Mouse (Mus musculus): ENCODE data around the gene Gabpb2. TPM values are rescaled to one million over a fixed set of nuclear protein-coding genes. Genes with fewer than 3 reads are reported as not detected.

The Gabpb2 gene
- polyA plus RNA-seq, 1 experiment from 2014 or later: 15.9 TPM

DNA sequence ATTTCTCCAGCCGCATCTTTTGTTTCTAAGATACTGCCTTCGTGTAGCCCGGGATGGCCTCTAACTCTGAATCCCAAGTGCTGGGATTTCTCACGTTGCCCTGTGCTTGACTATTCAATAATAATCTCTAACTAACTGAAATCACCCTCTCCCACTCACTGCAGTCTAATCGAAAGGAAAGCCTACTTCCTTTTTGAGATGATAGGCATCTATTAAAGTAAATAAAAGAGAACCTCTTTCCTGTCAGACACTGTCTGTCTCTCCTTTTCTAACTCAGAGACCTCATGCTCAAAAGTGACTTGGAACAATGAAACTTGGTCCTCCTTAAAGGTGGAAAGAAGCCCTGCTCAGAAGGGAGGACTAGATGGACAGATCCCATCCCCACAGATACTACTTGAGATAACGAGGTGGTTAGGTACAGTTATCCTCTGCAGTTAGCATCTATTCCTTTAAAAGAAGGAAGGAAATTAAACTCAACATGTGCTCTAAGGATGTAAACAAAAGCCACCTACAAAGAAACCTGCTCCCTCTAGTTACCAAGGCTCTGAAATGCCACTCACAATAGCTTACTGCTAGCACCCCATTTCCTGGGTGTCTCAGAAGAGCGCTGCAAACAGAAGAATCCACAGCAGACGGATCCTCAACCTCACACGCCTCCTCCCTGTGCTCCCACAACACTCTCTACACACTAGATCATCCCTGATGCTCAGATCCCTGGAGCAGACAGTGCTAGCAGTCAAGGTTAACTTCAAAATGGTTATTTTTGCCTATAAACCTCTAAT is 32.7 kb downstream of the Gabpb2 start:
- ATAC-seq (ENCODE audit: insufficient number of reproducible peaks, insufficient read depth, low FRiP score, low TSS enrichment, low read depth): no peak
- WGBS: 94% methylated on average over 9 of the region's 9 CpGs

GRCm38 (mm10) chr3:95181841-95182240 is 35.9 kb downstream of the Gabpb2 start:
- 73% methylated on average over 1 of the region's 1 CpGs for WGBS

More for the DNA sequence above, 32.7 kb downstream of the Gabpb2 start:
- H3K4me2 ChIP-seq: no peak overlapping the region
- no peak overlapping the region for H3K9ac ChIP-seq (replicated peaks)
- no peaks in the 10 kb centered on the region for H3K9me3 ChIP-seq
- peaks cover 73% of the 10 kb centered on the region for H3K36me3 ChIP-seq
- H3K27ac ChIP-seq: no peak overlapping the region
- no peaks in the 10 kb centered on the region for H3K27me3 ChIP-seq
- no peak overlapping the region for H3K4me3 ChIP-seq (replicated peaks)
- H3K4me1 ChIP-seq (replicated peaks): no peaks in the 10 kb centered on the region

GRCm38 (mm10) chr3:95179890-95180289 is 37.8 kb downstream of the Gabpb2 start:
- H3K36me3 ChIP-seq: peaks cover 23% of the 10 kb centered on the region
- H3K4me3 ChIP-seq (replicated peaks): no peak overlapping the region
- H3K9ac ChIP-seq (replicated peaks): no peak overlapping the region
- H3K4me1 ChIP-seq (replicated peaks): no peaks in the 10 kb centered on the region
- H3K27me3 ChIP-seq: no peaks in the 10 kb centered on the region
- H3K27ac ChIP-seq: no peak overlapping the region
- no peak for ATAC-seq (ENCODE audit: insufficient number of reproducible peaks, insufficient read depth, low FRiP score, low TSS enrichment, low read depth)
- 72% methylated on average over 3 of the region's 3 CpGs for WGBS
- no peaks in the 10 kb centered on the region for H3K9me3 ChIP-seq
- H3K4me2 ChIP-seq: no peak overlapping the region

More at GRCm38 (mm10) chr3:95181841-95182240, 35.9 kb downstream of the Gabpb2 start:
- ATAC-seq (ENCODE audit: insufficient number of reproducible peaks, insufficient read depth, low FRiP score, low TSS enrichment, low read depth): no peak
- no peak overlapping the region for H3K9ac ChIP-seq (replicated peaks)
- H3K36me3 ChIP-seq: peaks cover 42% of the 10 kb centered on the region
- no peak overlapping the region for H3K27ac ChIP-seq
- no peaks in the 10 kb centered on the region for H3K27me3 ChIP-seq
- H3K9me3 ChIP-seq: no peaks in the 10 kb centered on the region
- no peak overlapping the region for H3K4me3 ChIP-seq (replicated peaks)
- no peak overlapping the region for H3K4me2 ChIP-seq
- H3K4me1 ChIP-seq (replicated peaks): no peaks in the 10 kb centered on the region

DNA sequence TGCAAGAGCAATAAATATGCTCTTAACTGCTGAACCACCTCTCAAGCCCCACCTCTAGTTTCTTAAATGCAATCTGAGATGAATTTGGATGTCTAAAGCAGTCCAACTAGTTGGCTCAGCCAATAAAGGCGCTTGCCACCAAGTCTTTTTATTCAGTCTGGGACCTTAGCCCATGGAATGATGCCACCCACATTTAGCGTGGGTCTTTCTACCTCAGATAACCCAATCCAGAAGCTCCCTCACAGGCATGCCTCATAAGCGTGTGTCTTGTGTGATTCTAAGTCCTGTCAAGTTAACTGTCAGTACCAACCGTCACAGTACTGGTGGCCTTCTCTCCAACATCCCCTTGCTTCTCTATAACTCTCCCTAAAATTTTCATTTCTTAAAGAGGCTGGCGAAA is 38.8 kb downstream of the Gabpb2 start:
- no peak overlapping the region for H3K9ac ChIP-seq (replicated peaks)
- H3K4me3 ChIP-seq (replicated peaks): no peak overlapping the region
- WGBS: 86% methylated on average over 5 of the region's 5 CpGs
- peaks cover 14% of the 10 kb centered on the region for H3K36me3 ChIP-seq
- no peaks in the 10 kb centered on the region for H3K9me3 ChIP-seq
- H3K27me3 ChIP-seq: peaks cover 2% of the 10 kb centered on the region
- no peak overlapping the region for H3K27ac ChIP-seq
- H3K4me1 ChIP-seq (replicated peaks): peaks cover 4% of the 10 kb centered on the region; the same call in 1 of the 2 replicates
- no peak for ATAC-seq (ENCODE audit: insufficient number of reproducible peaks, insufficient read depth, low FRiP score, low TSS enrichment, low read depth)
- no peak overlapping the region for H3K4me2 ChIP-seq

- Histone ChIP-seq H3K4me3 (replicated peaks) (no peak overlapping the region), H3K4me1 (replicated peaks) (peaks cover 16% of the 10 kb centered on the region), H3K27me3 (peaks cover 16% of the 10 kb centered on the region), H3K9me3 (no peaks in the 10 kb centered on the region), H3K27ac (no peak overlapping the region), H3K9ac (replicated peaks) (no peak overlapping the region), H3K36me3 (peaks cover 14% of the 10 kb centered on the region), H3K4me2 (no peak overlapping the region)
- 67% methylated on average over 6 of the region's 6 CpGs for WGBS
- ATAC-seq (ENCODE audit: insufficient number of reproducible peaks, insufficient read depth, low FRiP score, low TSS enrichment, low read depth): no peak
These were observed 40.1 kb downstream of the Gabpb2 start for GRCm38 (mm10) chr3:95177583-95177982.

DNA sequence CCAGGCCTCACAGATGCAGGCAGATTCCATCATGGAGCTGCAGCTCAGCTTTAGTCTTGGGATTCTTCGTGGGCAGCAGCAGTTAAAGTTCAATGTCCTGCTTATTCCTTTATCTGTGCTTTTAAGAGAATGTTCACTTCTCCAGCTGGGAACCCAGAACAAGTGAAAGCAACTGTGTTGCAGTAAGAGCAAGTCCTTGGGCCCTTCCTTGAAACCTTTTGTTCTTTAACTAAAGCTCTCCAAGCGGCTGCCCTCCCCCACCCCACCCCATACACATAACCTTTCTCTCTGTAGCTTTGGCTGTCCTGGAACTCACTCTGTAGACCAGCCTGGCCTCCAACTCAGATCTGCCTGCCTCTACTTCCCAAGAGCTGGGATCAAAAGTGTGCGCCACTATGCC is 41.2 kb downstream of the Gabpb2 start:
- no peak overlapping the region for H3K27ac ChIP-seq
- H3K9ac ChIP-seq (replicated peaks): no peak overlapping the region
- peaks cover 22% of the 10 kb centered on the region for H3K36me3 ChIP-seq
- H3K9me3 ChIP-seq: no peaks in the 10 kb centered on the region
- no peak for ATAC-seq (ENCODE audit: insufficient number of reproducible peaks, insufficient read depth, low FRiP score, low TSS enrichment, low read depth)
- no peak overlapping the region for H3K4me2 ChIP-seq
- peaks cover 27% of the 10 kb centered on the region for H3K27me3 ChIP-seq
- H3K4me3 ChIP-seq (replicated peaks): no peak overlapping the region
- 75% methylated on average over 3 of the region's 3 CpGs for WGBS
- peaks cover 19% of the 10 kb centered on the region for H3K4me1 ChIP-seq (replicated peaks)

GRCm38 (mm10) chr3:95174011-95174592 is 43.6 kb downstream of the Gabpb2 start:
- peak overlapping the region; percentile 48 for H3K4me2 ChIP-seq
- WGBS: 6% methylated on average over 16 of the region's 16 CpGs
- H3K27me3 ChIP-seq: peaks cover 51% of the 10 kb centered on the region
- H3K36me3 ChIP-seq: peaks cover 46% of the 10 kb centered on the region
- no peak overlapping the region for H3K27ac ChIP-seq
- no peak for ATAC-seq (ENCODE audit: insufficient number of reproducible peaks, insufficient read depth, low FRiP score, low TSS enrichment, low read depth)
- peaks cover 19% of the 10 kb centered on the region for H3K4me1 ChIP-seq (replicated peaks)
- no peak overlapping the region for H3K9ac ChIP-seq (replicated peaks)
- H3K4me3 ChIP-seq (replicated peaks): peak overlapping the region; percentile 28; the same call in 1 of the 2 replicates
- H3K9me3 ChIP-seq: no peaks in the 10 kb centered on the region

- 6% methylated on average over 58 of the region's 58 CpGs for WGBS
- Histone ChIP-seq H3K36me3 (peaks cover 53% of the 10 kb centered on the region), H3K9me3 (no peaks in the 10 kb centered on the region), H3K27ac (no peak overlapping the region), H3K27me3 (peaks cover 53% of the 10 kb centered on the region), H3K4me2 (peak overlapping the region; percentile 48), H3K9ac (replicated peaks) (peak overlapping the region; percentile 40), H3K4me1 (replicated peaks) (peaks cover 19% of the 10 kb centered on the region), H3K4me3 (replicated peaks) (peak overlapping the region; percentile 28)
- peak; percentile 49; the same call in 1 of the 2 replicates for ATAC-seq (ENCODE audit: insufficient number of reproducible peaks, insufficient read depth, low FRiP score, low TSS enrichment, low read depth)
These were observed 44.3 kb downstream of the Gabpb2 start for GRCm38 (mm10) chr3:95173256-95173949.

- Histone ChIP-seq H3K36me3 (peaks cover 60% of the 10 kb centered on the region), H3K4me2 (peak overlapping the region; percentile 48), H3K9ac (replicated peaks) (peak overlapping the region; percentile 40), H3K27me3 (peaks cover 53% of the 10 kb centered on the region), H3K9me3 (no peaks in the 10 kb centered on the region), H3K4me1 (replicated peaks) (peaks cover 19% of the 10 kb centered on the region), H3K4me3 (replicated peaks) (peak overlapping the region; percentile 28), H3K27ac (no peak overlapping the region)
- 20% methylated on average over 83 of the region's 84 CpGs for WGBS
- 0 out of 2 replicates have a peak, but pooled peaks have one; percentile 12 for ATAC-seq (ENCODE audit: insufficient number of reproducible peaks, insufficient read depth, low FRiP score, low TSS enrichment, low read depth)
These were observed 45.0 kb downstream of the Gabpb2 start for GRCm38 (mm10) chr3:95172526-95173255.

- Histone ChIP-seq H3K9me3 (no peaks in the 10 kb centered on the region), H3K4me3 (replicated peaks) (no peak overlapping the region), H3K27me3 (peaks cover 53% of the 10 kb centered on the region), H3K4me2 (no peak overlapping the region), H3K36me3 (peaks cover 76% of the 10 kb centered on the region), H3K27ac (no peak overlapping the region), H3K4me1 (replicated peaks) (peaks cover 19% of the 10 kb centered on the region), H3K9ac (replicated peaks) (no peak overlapping the region)
- ATAC-seq (ENCODE audit: insufficient number of reproducible peaks, insufficient read depth, low FRiP score, low TSS enrichment, low read depth): no peak
- WGBS: 80% methylated on average over 6 of the region's 6 CpGs
These were observed 46.6 kb downstream of the Gabpb2 start for GRCm38 (mm10) chr3:95171105-95171504.

GRCm38 (mm10) chr3:95169996-95170395 is 47.7 kb downstream of the Gabpb2 start:
- Histone ChIP-seq H3K36me3 (peaks cover 87% of the 10 kb centered on the region), H3K9me3 (no peaks in the 10 kb centered on the region), H3K4me2 (no peak overlapping the region), H3K27ac (no peak overlapping the region), H3K9ac (replicated peaks) (no peak overlapping the region), H3K27me3 (peaks cover 53% of the 10 kb centered on the region), H3K4me3 (replicated peaks) (no peak overlapping the region), H3K4me1 (replicated peaks) (peaks cover 19% of the 10 kb centered on the region)
- 89% methylated on average over 10 of the region's 10 CpGs for WGBS
- no peak for ATAC-seq (ENCODE audit: insufficient number of reproducible peaks, insufficient read depth, low FRiP score, low TSS enrichment, low read depth)

Measured in limb, embryonic 12.5 days (tissue).